Mouse (Mus musculus) embryonic fibroblast, embryonic 13.5 days (primary cell): ENCODE data around the gene Ctla2a.
"Not testable (repeated sequence)": the region's sequence is repeated elsewhere in the genome, so short reads cannot be mapped to it uniquely, and the experiment has no call there.

Experiments used
- CTCF ChIP-seq: IDR thresholded peaks from 2 replicates; pipeline ENCODE4 v1.5.1; 2011; ENCODE audit warnings: mild to moderate bottlenecking, control low read depth, low read length, moderate library complexity, borderline replicate concordance; ENCODE audit not compliant: insufficient read depth
- POLR2A ChIP-seq: IDR thresholded peaks from 2 replicates; pipeline ENCODE4 v1.6.1; 2011; ENCODE audit warnings: low read depth, mild to moderate bottlenecking, control low read depth, low read length, moderate library complexity

DNA sequence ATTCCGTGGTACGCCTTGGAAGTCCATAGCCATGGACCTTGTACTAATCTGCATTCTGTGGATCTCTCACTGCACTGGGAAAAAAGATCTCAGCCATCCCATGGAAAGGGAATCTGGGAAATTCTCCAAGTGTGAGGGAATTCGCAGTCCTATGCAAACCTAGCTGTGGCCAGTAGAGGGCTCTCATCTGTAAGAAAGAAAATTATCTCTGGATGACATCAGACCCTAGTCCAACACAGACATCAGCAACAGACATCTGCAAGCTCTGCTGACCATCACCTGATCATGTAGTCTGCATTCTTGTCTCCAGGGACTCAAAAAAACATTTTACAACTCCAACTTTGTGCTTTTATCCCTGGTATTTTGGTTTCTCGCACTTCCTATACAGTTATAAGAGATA lies 35.9 kb upstream of the Ctla2a start:
- not testable (repeated sequence) for TF ChIP-seq CTCF, POLR2A
